Mouse (Mus musculus) forebrain, postnatal 0 days (tissue): ENCODE measurements around the gene U2surp. TPM values are rescaled to one million over a fixed set of nuclear protein-coding genes. Genes with fewer than 3 reads are reported as not detected.
"Not testable (repeated sequence)": the region's sequence is repeated elsewhere in the genome, so short reads cannot be mapped to it uniquely, and the experiment has no call there.

Experiments used
- ATAC-seq: fragments of 200-750 bp; cut with Nextera tagmentation; 2 replicates; pipeline ENCODE4 v1.8.0; 2017; ENCODE audit warnings: mild to moderate bottlenecking, moderate library complexity
- DNase-seq: peaks from one replicate; pipeline ENCODE4 v3.0.0-alpha.2; 2015
- H3K27ac ChIP-seq: fragments of 300-500 bp; sonication (generic); 2 replicates; pipeline ENCODE4 v1.5.1; 2014; ENCODE audit warnings: low read depth, mild to moderate bottlenecking, antibody characterized with exemption, low read length, moderate library complexity, mixed read lengths
- H3K27me3 ChIP-seq: fragments of 300-500 bp; sonication (generic); 2 replicates; pipeline ENCODE4 v1.6.1; 2014; ENCODE audit warnings: mild to moderate bottlenecking, low read length, mixed read lengths; ENCODE audit not compliant: insufficient read depth
- H3K36me3 ChIP-seq: fragments of 300-500 bp; sonication (generic); 2 replicates; pipeline ENCODE4 v1.6.1; 2014; ENCODE audit warnings: mild to moderate bottlenecking, moderate library complexity; ENCODE audit not compliant: insufficient read depth
- H3K4me1 ChIP-seq: fragments of 300-500 bp; sonication (generic); 2 replicates; pipeline ENCODE4 v1.6.1; 2014; ENCODE audit warnings: antibody characterized with exemption; ENCODE audit not compliant: insufficient read depth
- H3K4me2 ChIP-seq: fragments of 300-500 bp; sonication (generic); 2 replicates; pipeline ENCODE4 v1.6.1; 2014; ENCODE audit warnings: low read depth, mild to moderate bottlenecking, moderate library complexity
- H3K4me3 ChIP-seq: fragments of 300-500 bp; sonication (generic); 2 replicates; pipeline ENCODE4 v1.5.1; 2014; ENCODE audit warnings: low read depth, low read length, mixed read lengths
- H3K9ac ChIP-seq: fragments of 300-500 bp; sonication (generic); 2 replicates; pipeline ENCODE4 v1.6.1; 2014; ENCODE audit warnings: mild to moderate bottlenecking
- H3K9me3 ChIP-seq: fragments of 300-500 bp; sonication (generic); 2 replicates; pipeline ENCODE4 v1.6.1; 2016; ENCODE audit warnings: low read length
- CTCF ChIP-seq: sonication (generic); IDR thresholded peaks from 2 replicates; pipeline ENCODE4 v1.5.1; 2016; ENCODE audit warnings: antibody characterized with exemption, control low read depth, low read depth
- WGBS: fragments of 180-500 bp; shearing (Covaris S2); extraction: QIAGEN DNeasy Blood & Tissue Kit; methylation state at CpG from one replicate; pipeline ENCODE4 v1.1.7; 2014; 5-methylcytosine and 5-hydroxymethylcytosine counted together
- polyA plus RNA-seq: library from polyadenylated mRNA; unstranded; fragments of >200 nt; fragmentation: Nextera tagmentation; extraction: Ambion mirVana; gene quantifications from 2 replicates; pipeline ENCODE4 v1.2.1, GENCODE M21; 2015
- total RNA-seq: library from RNA; depleted of rRNA; stranded (reverse); fragments of >200 nt; gene quantifications from 2 replicates; pipeline ENCODE4 v1.2.3, GENCODE M21; 2014

U2surp gene
- total and polyA plus RNA-seq, 2 experiments from 2014 or later = 77.5 to 126 TPM

DNA sequence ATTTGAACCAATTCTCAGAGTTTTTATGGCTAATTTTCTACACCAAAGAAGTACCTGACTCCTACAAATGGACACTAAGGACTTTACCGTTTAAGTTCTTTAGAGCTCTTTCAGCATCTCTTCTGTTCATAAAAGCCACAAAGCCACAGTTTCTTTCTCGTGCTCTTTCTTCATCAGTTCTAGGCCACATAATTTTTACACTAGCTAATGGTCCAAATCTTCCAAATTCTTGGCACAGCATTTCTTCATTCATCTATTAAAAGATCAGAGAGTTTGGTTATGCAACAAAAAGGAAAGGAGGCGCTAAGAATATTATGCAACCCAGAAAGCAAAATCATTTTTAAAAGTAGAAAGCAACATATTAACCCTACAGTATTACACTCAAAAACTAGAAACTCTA lies 21.8 kb downstream of the U2surp start:
- Histone ChIP-seq H3K27ac (no peak overlapping the region), H3K9me3 (no peaks in the 10 kb centered on the region), H3K4me3 (no peak overlapping the region), H3K4me1 (no peaks in the 10 kb centered on the region), H3K36me3 (peaks cover 22% of the 10 kb centered on the region), H3K4me2 (no peak overlapping the region), H3K27me3 (no peaks in the 10 kb centered on the region), H3K9ac (no peak overlapping the region)
- WGBS = 93% methylated on average over 3 of the region's 3 CpGs
- DNase-seq (no peak), ATAC-seq (no peak)
- no peak for TF ChIP-seq CTCF

DNA sequence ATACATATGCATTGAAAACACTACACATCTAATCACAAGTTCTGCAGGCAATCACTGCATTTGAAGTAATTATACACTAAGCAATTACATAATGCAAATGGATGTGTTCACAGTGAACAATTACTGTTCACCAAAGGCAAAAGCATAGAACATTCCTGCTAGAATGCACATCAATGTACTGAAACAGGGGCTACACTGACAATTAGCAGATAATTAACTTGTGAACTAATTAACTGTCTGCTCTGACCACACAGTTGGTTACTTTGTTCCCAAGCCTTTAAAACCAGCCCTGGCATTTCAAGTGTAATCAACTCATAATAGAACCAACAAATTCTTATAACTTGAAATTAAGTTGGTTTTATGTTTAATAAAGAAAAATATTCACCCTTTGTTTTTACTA lies 22.9 kb downstream of the U2surp start:
- DNase-seq (no peak), ATAC-seq (no peak)
- Histone ChIP-seq H3K27ac (no peak overlapping the region), H3K4me2 (no peak overlapping the region), H3K4me3 (no peak overlapping the region), H3K4me1 (no peaks in the 10 kb centered on the region), H3K9me3 (no peaks in the 10 kb centered on the region), H3K36me3 (peaks cover 24% of the 10 kb centered on the region), H3K9ac (no peak overlapping the region), H3K27me3 (no peaks in the 10 kb centered on the region)
- no peak for TF ChIP-seq CTCF

DNA sequence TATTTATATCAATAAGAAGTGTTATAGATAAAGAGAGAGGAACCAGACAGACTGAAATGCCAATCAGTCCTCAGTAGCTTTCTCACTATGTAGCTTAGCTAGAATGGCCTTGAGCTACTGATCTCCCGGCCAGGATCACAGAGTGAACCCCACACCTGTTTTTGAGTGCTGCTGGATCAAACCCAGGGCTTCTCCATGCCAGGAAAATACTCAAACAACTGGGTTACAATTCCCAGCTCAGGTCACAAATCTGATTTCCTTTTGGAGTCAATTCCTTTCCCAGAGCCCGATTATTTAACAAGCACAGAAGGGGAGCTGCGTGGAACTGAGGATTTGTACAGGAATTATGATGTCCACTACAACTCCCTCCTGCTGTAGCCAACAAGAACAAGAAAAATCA lies 31.8 kb downstream of the U2surp start:
- Histone ChIP-seq H3K4me1 (no peaks in the 10 kb centered on the region), H3K4me3 (no peak overlapping the region), H3K9me3 (no peaks in the 10 kb centered on the region), H3K27ac (no peak overlapping the region), H3K4me2 (no peak overlapping the region), H3K27me3 (no peaks in the 10 kb centered on the region), H3K36me3 (peaks cover 42% of the 10 kb centered on the region), H3K9ac (no peak overlapping the region)
- no peak for TF ChIP-seq CTCF
- ATAC-seq (no peak), DNase-seq (no peak)
- 92% methylated on average over 3 of the region's 3 CpGs for WGBS

DNA sequence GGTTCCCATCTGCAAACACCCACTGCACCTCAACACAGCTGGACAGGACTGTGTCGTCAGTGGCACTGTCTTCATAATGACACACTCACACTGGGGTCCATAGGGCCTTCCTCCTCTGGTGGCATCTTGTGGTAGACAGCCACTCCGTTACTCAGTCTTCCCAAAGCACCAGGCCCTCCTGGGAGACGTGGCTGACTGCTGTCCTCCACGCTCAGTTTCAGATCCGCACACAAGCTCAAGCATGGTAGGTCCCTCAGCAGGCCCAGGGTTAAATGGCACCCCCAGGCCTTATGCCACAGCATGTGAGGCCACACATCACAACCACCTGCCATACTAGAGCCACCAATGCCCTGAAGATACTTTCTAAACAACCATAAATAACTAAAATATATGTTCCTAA lies 33.4 kb downstream of the U2surp start:
- WGBS = 92% methylated on average over 5 of the region's 5 CpGs
- no peak overlapping the region for H3K9ac ChIP-seq
- TF ChIP-seq CTCF = no peak

DNA sequence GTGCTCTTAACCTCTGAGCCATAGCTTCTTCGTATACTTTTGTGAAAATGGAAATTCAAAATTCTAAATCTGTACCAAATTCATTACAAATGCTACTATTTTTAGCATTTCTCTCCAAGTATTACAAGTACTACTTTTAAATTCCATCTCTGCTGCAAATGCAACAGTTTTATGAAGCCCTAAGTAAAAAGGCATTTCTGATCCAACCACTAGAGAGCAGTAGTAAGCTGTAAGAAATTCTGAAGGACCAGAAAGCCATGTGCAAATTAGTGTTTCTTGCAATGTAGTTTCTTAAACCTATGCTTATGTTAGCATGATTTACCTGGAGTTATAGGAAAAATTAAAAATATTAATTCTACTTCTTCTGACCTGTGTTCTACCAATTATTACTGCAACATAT lies 38.9 kb downstream of the U2surp start:
- no peak overlapping the region for H3K27ac ChIP-seq
- DNase-seq = peak; percentile 74
- 89% methylated on average over 1 of the region's 1 CpGs for WGBS
- H3K27me3 ChIP-seq = no peaks in the 10 kb centered on the region
- no peak overlapping the region for H3K4me2 ChIP-seq
- no peaks in the 10 kb centered on the region for H3K9me3 ChIP-seq
- no peak overlapping the region for H3K9ac ChIP-seq
- H3K4me3 ChIP-seq = no peak overlapping the region
- no peak for ATAC-seq
- H3K36me3 ChIP-seq = peaks cover 44% of the 10 kb centered on the region
- H3K4me1 ChIP-seq = no peaks in the 10 kb centered on the region
- peak; percentile 75 for TF ChIP-seq CTCF

More for the DNA sequence above, 33.4 kb downstream of the U2surp start:
- H3K4me1 ChIP-seq = no peaks in the 10 kb centered on the region
- no peaks in the 10 kb centered on the region for H3K9me3 ChIP-seq
- H3K27me3 ChIP-seq = no peaks in the 10 kb centered on the region
- peaks cover 42% of the 10 kb centered on the region for H3K36me3 ChIP-seq
- H3K4me3 ChIP-seq = no peak overlapping the region
- H3K27ac ChIP-seq = no peak overlapping the region
- no peak overlapping the region for H3K4me2 ChIP-seq
- ATAC-seq (no peak), DNase-seq (no peak)

DNA sequence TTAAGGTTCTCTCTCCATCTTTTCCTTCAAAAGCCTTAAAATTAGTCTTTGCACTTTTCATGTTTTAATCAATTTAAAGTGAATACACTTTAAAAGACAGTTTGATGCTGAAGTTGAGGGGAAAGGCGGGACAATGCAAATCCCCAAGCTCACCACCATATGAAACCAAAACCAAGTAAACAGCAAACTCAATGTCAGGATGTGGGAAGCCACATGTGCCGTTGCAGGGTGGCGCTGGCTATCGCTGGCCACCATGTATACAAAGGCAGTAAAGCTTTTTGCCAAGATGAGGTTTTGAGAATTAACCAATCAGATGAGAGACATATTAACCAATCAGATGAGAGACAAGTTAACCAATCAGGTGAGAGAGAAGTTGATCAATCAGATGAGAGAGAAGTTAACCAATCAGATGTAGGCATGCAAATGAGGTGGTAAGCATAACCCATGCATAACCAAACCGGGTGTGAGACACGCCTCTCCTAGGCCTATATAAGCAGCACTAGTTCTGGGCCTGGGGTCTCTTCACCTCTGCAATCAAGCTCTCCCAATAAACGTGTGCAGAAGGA lies 42.7 kb downstream of the U2surp start:
- DNase-seq, H3K27me3 ChIP-seq, H3K4me3 ChIP-seq, H3K9ac ChIP-seq, ATAC-seq, H3K4me2 ChIP-seq, H3K27ac ChIP-seq, H3K4me1 ChIP-seq, H3K9me3 ChIP-seq: not testable (repeated sequence)
- WGBS = 95% methylated on average over 7 of the region's 7 CpGs
- H3K36me3 ChIP-seq = peaks cover 52% of the 10 kb centered on the region

DNA sequence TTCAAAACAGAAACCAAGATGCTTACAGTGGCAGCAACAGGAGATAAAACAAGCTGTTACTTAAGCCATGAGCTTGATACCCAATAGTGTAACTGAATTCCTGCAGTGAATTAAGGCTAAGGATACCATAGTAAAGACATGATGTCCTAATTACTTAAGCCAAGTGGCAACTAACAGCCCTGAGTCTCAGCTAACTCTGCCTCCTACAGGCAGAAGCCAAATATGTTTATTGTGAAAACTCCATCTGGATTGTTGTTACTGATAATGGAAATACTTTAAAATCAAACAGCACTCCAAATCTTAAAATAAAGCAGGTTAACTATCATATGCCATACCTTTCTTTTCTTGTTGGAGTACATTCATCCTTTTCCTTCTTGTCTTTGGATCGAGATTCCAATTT lies 47.8 kb downstream of the U2surp start:
- H3K36me3 ChIP-seq = peaks cover 42% of the 10 kb centered on the region
- H3K27me3 ChIP-seq = no peaks in the 10 kb centered on the region
- WGBS = 91% methylated on average over 1 of the region's 1 CpGs

More for the DNA sequence above, 47.8 kb downstream of the U2surp start:
- DNase-seq = no peak
- no peak; the same call in 1 of the 2 replicates for ATAC-seq
- Histone ChIP-seq H3K9me3 (no peaks in the 10 kb centered on the region), H3K27ac (no peak overlapping the region), H3K4me1 (no peaks in the 10 kb centered on the region), H3K4me2 (no peak overlapping the region), H3K9ac (no peak overlapping the region), H3K4me3 (no peak overlapping the region)
- TF ChIP-seq CTCF = peak; percentile 47
